Mouse (Mus musculus) small intestine, adult 2 months (tissue): ENCODE measurements around the gene Cox5b. TPM values are rescaled to one million over a fixed set of nuclear protein-coding genes. Genes with fewer than 3 reads are reported as not detected.

Source experiments
- H3K27ac ChIP-seq: fragments of 200-500 bp; 2 replicates; pipeline ENCODE4 v1.5.1; 2012; ENCODE audit warnings: low read depth, low read length, control low read depth, inconsistent platforms; ENCODE audit not compliant: insufficient read depth
- H3K27me3 ChIP-seq: fragments of 200-500 bp; 2 replicates; pipeline ENCODE4 v1.6.1; 2012; ENCODE audit warnings: mild to moderate bottlenecking, moderate library complexity, low read length, inconsistent platforms; ENCODE audit not compliant: control insufficient read depth, insufficient read depth
- H3K36me3 ChIP-seq: fragments of 200-500 bp; 2 replicates; pipeline ENCODE4 v1.6.1; 2012; ENCODE audit warnings: mild to moderate bottlenecking, low read length, control low read depth, inconsistent platforms; ENCODE audit not compliant: control insufficient read depth, insufficient read depth
- H3K4me1 ChIP-seq: fragments of 200-500 bp; 2 replicates; pipeline ENCODE4 v1.6.1; 2012; ENCODE audit warnings: low read length, inconsistent platforms, mixed read lengths; ENCODE audit not compliant: control insufficient read depth, insufficient read depth, insufficient read length
- H3K4me3 ChIP-seq: fragments of 200-500 bp; 2 replicates; pipeline ENCODE4 v1.5.1; 2012; ENCODE audit warnings: low read depth, mild to moderate bottlenecking, control low read depth, inconsistent platforms, low read length, moderate library complexity
- CTCF ChIP-seq: fragments of 200-500 bp; IDR thresholded peaks from 2 replicates; pipeline ENCODE4 v1.5.1; 2012; ENCODE audit warnings: low read depth, mild to moderate bottlenecking, control low read depth, inconsistent platforms, low read length, moderate library complexity, mixed read lengths; ENCODE audit not compliant: insufficient replicate concordance, insufficient read length; ENCODE audit errors: extremely low read depth
- POLR2A ChIP-seq: fragments of 200-500 bp; IDR thresholded peaks from 2 replicates; pipeline ENCODE4 v1.6.1; 2012; ENCODE audit warnings: low read depth, mild to moderate bottlenecking, control low read depth, inconsistent platforms, low read length, moderate library complexity
- WGBS: fragments of 180-500 bp; shearing (Covaris S2); methylation state at CpG from one replicate; pipeline ENCODE4 v1.1.7; 2018; 5-methylcytosine and 5-hydroxymethylcytosine counted together
- polyA plus RNA-seq: library from polyadenylated mRNA; depleted of rRNA; stranded (reverse); fragments of >200 nt; gene quantifications from 2 replicates; pipeline ENCODE4 v1.2.3, GENCODE M21; 2012

Cox5b gene
- polyA plus RNA-seq, 1 experiment, result 1,468 TPM

DNA sequence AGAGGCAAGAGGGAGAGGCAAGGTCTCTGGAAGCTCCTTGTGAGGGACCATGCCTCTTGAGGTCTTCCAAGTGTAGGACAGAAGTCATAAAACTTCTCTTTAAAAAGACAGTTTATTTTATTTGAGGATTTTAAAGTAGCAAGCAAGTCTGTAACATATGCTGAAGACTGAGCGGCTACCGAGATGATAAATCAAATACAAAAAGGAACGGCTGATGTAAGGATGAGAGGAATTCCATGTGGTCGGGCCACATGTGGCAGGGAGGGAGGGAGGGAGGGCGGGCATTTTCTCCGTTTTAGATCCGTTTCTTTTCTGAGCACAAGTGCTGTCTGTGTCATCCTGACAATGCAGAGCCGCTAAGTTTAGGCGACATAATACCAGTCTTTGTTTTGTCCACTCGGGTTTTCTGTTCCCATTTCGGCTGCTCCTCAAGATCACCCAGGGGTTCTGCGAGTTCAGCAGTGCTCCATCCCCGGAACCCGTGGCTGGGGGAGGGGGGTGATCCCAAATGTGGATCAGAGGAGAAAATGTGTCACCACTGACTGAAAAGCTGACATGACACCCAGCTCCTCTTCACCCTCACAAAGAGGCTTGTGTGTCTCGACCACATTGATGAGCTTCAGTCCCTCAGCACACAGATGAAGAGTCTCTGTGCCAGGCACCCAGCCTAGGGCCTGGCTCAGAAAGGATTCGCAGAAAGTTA is 18.4 kb upstream of the Cox5b start:
- no peak overlapping the region for H3K27ac ChIP-seq
- no peak for TF ChIP-seq CTCF
- TF ChIP-seq POLR2A, result no peak
- H3K4me3 ChIP-seq, result no peak overlapping the region
- H3K36me3 ChIP-seq, result no peaks in the 10 kb centered on the region
- no peaks in the 10 kb centered on the region for H3K27me3 ChIP-seq
- WGBS, result 64% methylated on average over 16 of the region's 16 CpGs
- no peaks in the 10 kb centered on the region for H3K4me1 ChIP-seq

DNA sequence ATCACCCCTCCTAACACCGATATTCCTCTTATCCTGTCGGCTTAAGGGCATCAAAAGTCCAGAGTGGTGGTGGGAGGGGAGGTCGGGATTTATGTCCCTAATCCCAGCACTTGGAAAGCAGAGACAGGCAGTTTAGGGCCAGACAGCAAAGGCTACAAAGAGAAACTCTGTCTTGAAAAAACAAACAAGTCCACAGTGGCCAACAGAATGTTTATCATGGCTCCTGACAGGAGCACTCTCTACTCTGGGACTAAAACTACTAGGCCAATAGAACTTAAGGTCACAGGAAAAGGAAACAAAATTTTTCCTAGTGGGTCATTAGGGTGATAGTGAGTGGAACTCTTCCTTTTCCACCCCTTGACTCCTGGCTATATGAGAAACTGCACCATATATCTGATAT is 16.3 kb upstream of the Cox5b start:
- no peaks in the 10 kb centered on the region for H3K36me3 ChIP-seq
- 46% methylated on average over 3 of the region's 3 CpGs for WGBS
- TF ChIP-seq CTCF (no peak), POLR2A (no peak)
- H3K4me3 ChIP-seq, result no peak overlapping the region
- H3K27ac ChIP-seq, result no peak overlapping the region
- no peaks in the 10 kb centered on the region for H3K4me1 ChIP-seq
- no peaks in the 10 kb centered on the region for H3K27me3 ChIP-seq

DNA sequence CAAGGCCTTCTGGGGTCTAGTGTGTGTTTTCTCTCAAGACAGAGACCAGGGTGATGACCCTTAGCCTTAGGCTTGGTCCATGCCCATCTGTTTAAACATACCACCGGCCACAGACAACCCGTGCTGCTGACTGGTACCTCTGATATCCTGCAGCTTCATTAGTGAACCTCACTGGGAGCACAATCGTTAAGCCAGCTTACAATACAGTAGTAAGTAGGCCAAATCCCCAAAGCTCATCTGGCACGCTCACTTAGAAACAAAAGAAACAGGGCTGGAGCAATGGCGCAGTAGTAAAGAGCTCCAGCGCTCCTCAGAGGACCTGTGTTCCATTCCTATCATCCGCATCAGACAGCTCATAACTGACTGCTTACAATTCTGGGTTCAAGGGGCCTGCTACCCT is 10.4 kb upstream of the Cox5b start:
- Histone ChIP-seq H3K27me3 (no peaks in the 10 kb centered on the region), H3K4me1 (no peaks in the 10 kb centered on the region), H3K27ac (no peak overlapping the region), H3K36me3 (no peaks in the 10 kb centered on the region), H3K4me3 (no peak overlapping the region)
- WGBS, result 85% methylated on average over 7 of the region's 7 CpGs
- TF ChIP-seq CTCF (no peak), POLR2A (no peak)

DNA sequence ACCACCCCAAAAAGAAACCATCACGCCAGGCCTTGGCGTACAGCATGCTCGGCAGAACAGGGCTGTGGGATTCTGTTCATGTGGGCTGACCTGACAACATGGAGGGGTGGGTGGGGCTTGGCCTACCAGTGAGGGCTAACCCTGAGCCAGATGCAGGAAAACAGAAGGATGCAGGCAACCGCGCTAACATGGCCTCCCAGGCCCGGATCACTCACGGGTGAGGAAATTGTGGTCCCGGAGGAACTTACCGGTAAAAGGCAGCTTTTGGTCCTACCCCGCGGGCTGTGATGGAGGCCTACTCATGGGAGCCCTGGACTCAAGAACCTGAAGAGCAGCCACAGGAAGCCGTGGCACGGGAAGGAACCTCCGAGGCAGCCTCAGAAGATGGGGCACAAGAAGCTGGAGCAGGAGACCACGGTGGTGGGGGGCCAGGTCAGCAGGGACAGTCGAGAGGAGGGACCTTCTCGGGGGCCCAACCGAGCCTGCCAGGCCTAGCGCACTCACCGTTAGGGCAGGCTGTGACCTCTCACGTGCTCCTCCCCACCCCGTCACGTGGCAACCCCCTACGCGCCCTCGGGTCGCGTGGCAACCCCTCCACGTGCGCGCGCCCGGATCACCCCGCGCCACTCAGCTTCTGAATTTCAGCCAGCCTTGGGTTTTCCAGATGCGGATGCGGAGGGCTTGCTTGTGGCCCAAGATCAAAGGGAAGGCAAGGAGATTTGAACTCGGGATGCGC is 8.5 kb upstream of the Cox5b start, which contains the start of gene Fam178b:
Gene Fam178b (minus strand): TSS at position 564 of the 736 bp plus-strand sequence.
- 93% methylated on average over 39 of the region's 39 CpGs for WGBS
- H3K27ac ChIP-seq, result no peak within 1 kb of the TSS
- no peak within 1 kb of the TSS for H3K4me3 ChIP-seq
- H3K36me3 ChIP-seq, result no peaks in the 10 kb centered on the region
- H3K27me3 ChIP-seq, result no peaks in the 10 kb centered on the region
- TF ChIP-seq POLR2A, result no peak
- no peak for TF ChIP-seq CTCF
- H3K4me1 ChIP-seq, result no peaks in the 10 kb centered on the region

DNA sequence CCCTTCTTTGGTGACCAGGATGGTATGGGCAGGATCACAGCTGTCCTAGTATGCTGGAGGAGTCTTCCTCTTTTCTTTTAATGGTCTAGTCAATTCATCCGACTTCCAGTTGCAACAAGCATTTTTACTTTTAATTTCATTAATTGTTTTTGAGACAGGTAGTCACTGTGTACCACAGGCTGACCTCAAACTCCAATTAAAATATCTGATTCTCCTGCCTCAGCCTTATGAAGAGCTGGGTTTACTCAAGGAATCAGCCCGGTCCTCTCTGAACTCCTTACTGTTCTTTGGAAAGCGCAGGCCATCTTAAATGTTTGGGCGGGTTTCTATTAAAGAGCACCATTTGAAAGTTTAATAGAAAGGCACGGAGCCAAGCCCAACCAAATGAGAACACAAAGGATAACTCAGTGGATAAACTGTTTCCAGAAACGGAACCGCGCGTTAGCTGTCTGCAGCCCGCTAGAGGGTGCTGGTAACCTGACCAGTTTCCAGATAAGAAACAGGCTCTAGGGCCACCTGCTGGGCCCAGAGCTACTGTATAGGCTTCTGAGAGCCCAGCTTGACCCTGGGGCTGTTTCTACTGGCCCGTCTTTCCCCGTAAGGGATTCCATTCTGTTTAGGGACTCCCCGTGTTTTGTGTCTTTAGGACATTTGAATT is 7.3 kb upstream of the Cox5b start:
- Histone ChIP-seq H3K27me3 (no peaks in the 10 kb centered on the region), H3K4me3 (no peak overlapping the region), H3K36me3 (no peaks in the 10 kb centered on the region), H3K27ac (no peak overlapping the region), H3K4me1 (no peaks in the 10 kb centered on the region)
- 9% methylated on average over 13 of the region's 13 CpGs for WGBS
- TF ChIP-seq POLR2A (no peak), CTCF (peak; percentile 97; the same call in 1 of the 2 replicates)

DNA sequence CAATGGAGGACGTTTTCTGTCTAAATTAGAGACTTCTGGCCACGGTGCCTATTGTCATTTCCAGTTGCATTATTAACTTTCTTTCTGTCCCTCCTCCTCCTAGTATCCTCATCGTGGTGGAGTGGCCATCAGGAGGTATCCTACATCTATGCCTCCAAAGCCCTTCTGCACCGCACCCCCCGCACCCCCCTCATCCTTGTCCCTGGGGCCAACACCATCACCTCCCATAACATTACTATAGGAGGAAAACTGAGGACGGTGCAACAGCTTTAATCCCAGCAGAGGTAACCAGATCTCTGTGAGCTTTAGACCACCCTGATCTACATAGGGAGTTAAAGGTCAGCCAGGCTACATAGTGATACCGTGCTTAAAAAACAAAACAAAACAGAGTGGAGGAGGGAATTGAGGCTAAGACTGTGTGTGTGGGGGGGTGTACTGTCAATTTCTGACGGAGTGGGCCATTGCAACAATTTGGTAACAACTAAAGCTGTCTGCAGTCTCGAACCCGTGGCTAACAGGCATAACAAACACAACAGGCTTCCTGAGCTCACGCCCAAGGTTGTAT is 496 bp upstream of the Cox5b start:
- no peak for TF ChIP-seq CTCF
- no peak for TF ChIP-seq POLR2A
- no peaks in the 10 kb centered on the region for H3K27me3 ChIP-seq
- 61% methylated on average over 11 of the region's 11 CpGs for WGBS
- H3K27ac ChIP-seq, result peak overlapping the region; percentile 22
- H3K4me3 ChIP-seq, result peak overlapping the region; percentile 54
- H3K4me1 ChIP-seq, result peaks cover 7% of the 10 kb centered on the region; the same call in 1 of the 2 replicates
- H3K36me3 ChIP-seq, result peaks cover 17% of the 10 kb centered on the region
